Mouse (Mus musculus) adrenal gland, postnatal 10 days (tissue): ENCODE results near the gene Slc8a3. TPM values are rescaled to one million over a fixed set of nuclear protein-coding genes. Genes with fewer than 3 reads are reported as not detected.

Experiments
- DNase-seq: peaks from one replicate; pipeline ENCODE4 v3.0.0; 2021; ENCODE audit warnings: mixed read lengths
- total RNA-seq, 2 experiments: library from RNA; stranded (reverse); gene quantifications; 2 replicates each; pipeline ENCODE4 v1.2.3; 2021

Gene Slc8a3
- total RNA-seq, 2 experiments from 2014 or later: 1.9 to 2.3 TPM

DNA sequence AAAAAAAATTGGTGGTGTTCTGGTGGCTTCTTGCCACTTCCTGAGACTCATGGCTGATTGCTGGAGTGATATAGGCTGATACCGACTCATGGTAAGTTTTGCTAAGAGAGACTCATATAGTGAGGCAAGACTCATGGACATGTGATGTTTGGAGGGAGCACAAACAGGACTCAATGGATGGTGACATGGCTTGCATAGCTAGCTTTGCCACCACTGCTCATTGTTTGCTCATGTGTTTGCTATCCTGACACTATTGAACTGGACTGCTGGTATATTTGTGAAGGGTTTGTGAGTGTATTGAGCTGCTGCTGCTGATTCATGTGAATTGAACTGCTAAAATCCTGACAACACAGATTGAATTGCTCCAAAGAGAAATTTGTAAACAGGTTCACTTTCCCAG is 95.8 kb downstream of the Slc8a3 start:
- no peak for DNase-seq

DNA sequence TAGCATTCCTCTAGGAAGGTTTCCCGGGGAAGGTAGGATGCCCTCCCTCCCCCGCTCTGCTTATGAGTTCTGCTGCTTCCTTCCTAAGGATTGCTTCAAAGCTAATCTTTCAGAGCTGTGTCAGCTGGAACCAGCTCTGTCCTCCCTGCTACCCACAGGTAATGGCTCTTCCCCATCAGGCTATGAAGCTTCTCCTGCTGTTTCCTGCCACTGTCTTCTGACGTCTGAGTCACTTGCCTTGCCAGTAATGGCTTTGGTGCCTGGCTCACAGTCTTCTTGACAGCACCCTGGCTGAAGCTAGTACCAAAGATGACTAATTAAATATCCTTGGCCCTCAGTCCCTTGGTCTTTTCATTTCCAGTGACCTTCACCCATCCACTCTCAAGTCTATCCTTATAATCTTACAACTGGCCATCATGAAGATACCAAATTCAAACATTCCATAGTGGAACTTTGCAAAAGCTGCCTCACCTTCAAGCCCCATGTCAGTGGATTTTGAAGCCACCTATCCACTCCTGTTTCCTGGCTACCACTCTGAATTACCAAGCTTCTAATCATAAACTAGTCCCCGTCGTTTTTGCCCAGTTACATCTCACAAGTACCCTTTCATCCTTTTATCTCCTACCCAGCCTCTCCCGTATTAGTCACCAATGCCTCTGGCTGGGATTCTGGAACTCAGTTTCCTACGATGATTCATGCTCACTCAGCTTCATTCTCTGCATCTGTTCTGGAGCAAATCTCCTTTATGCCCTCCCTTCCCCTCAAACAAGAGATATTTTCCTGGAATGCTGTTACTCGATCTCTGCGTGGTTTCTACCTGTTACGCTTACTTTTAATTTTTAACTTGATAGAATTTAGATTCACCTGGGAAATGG is 97.3 kb downstream of the Slc8a3 start:
- no peak for DNase-seq

DNA sequence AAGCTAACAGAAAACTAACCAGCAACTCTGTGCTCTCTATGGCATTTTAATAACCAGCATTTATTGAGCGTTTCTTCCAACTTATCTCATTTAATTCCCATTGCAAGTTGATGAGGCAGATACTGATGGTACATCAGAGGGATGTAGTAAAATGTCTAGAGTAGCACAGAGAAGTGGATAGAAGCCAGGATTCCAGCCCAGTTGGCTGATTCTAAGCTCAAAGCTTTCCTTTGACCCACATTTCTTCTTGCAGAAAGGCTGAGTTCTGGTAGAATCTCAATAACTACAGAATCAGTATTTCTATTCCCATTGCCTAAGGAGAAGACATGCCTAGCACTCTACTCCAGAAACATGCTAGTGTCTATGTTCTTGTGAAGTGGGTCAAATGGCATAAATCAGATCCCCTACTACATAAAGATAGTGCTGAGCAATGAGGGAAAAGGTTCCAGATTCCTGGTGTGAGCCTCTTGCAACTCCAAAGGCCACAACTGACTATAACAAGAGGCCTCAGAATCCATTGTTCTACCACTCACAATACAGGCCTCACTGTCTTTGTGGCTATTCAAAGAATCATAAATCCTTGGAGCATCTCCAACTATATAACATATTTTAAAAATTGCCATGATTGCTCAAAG is 99.1 kb downstream of the Slc8a3 start:
- no peak for DNase-seq

- DNase-seq: no peak
Observed at GRCm38 (mm10) chr12:81227767-81228460, 105.1 kb downstream of the Slc8a3 start.

DNA sequence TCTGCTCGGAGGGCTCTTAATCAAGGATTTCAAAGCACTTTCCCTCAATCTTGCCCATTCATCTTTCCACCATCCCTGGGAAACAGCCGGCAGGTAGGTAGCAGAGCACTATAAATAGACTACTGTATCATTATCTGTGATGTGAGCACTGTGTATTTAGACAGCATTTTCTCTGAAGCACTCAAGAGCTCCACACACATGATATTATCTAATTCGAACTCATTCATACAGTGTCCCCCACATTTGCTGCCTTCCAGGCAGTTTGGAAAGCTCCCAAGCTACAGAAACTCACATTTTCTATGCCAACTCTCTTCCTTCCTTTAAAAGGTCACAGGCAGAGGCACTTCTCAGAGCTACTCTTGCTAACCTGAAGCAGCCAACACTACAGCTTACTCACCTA is 106.4 kb downstream of the Slc8a3 start:
- no peak for DNase-seq

GRCm38 (mm10) chr12:81225966-81226577 is 106.9 kb downstream of the Slc8a3 start:
- no peak for DNase-seq

DNA sequence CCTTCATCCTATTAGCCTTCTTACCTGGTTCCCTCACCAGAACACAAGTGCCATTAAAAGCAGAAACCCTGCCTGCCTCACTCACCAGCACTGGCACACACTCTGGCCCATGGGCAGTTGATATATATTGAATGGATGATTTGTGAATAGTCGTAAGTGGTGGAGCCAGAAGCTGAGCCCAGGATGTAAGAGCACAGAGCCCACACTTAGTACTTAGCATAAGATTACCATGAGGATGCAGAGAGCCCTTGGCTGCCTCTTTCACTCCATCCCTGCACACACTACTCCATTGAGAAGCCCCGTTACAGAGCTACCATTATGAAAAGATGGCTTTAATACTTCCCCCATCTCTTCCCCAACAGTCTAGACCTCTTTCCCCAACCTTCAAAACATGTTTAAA is 108.1 kb downstream of the Slc8a3 start:
- DNase-seq: no peak

- DNase-seq: no peak
Observed at GRCm38 (mm10) chr12:81223276-81223675, 109.7 kb downstream of the Slc8a3 start.

DNA sequence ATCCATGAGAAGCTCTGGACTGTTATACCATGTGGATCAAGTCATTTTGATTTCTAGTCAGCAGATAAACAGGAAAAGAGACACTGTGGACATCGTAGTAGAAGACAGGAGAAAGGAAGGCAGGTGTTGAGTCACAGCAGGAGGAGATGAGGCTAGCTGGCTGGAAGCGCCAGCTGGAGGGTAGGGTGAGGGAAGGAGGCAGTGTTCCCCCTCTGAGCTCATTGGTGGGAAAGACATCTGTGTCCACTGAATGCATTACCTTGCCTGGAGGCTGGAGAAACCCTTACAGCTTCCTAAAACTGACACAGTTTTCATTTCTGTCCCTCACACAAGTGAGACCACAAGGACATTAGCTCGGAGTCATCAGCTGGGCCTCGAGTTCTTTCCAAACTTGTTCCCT is 113.6 kb downstream of the Slc8a3 start:
- DNase-seq: no peak

GRCm38 (mm10) chr12:81208559-81208958 is 124.4 kb downstream of the Slc8a3 start:
- no peak for DNase-seq

- DNase-seq: peak; percentile 80
Observed at GRCm38 (mm10) chr12:81205619-81206560, 127.1 kb downstream of the Slc8a3 start.

DNA sequence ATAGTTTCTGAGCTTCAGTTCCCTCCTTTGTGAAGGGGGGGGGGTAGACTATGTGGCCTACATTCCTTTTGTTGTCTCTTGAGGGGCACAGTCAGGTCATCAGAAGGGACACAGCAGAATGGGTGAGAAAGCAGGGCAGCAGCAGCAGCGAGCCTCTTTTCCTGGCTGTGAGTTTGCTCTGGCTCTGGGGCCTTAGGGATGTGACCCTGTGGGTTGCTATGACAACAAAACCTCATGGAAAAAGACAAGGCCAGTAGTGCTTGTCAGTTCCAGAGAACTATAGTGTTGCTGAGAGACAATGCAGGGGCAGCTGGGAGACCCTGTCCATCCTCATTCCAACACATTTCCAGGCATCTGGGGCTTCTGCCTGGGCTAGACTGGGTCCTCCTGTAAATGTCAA is 129.8 kb downstream of the Slc8a3 start:
- peak; percentile 17 for DNase-seq

DNA sequence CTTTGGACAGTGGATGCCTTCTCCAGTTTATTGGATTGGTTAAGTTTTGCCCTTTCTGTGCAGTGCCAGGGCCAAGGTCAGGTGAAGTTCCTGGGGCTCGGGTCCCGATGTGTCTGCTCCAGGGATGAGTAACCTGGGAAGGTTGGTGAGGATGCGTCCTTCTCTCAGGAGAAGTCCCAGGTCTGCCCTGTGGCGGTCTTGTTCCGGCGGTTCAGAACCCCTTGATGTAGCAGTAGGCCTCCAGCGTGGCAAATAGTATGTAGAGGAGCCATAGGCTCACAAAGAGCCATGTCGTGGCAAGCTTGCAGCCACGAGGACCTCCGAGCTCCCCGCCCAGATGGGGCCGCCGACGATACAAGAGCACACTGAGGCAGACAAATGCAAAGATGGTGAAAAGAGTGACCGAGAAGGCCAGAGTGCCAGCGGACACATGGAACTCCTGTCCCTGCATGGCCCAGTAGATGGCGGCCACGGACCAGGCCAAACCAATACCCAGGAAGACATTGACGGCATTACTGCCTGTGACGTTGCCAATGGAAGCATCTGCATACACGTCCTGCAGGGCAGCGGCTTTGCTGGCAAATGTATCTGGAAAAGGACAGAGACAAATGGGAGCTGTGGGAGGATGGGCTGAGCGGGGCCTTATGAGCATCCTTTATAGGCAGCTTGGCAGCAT is 133.6 kb downstream of the Slc8a3 start:
- DNase-seq: peak; percentile 82

- DNase-seq: no peak
Observed at GRCm38 (mm10) chr12:81197468-81198075, 135.4 kb downstream of the Slc8a3 start.

- DNase-seq: no peak
Observed at GRCm38 (mm10) chr12:81193968-81194367, 139.0 kb downstream of the Slc8a3 start.

- peak; percentile 14 for DNase-seq
Observed at GRCm38 (mm10) chr12:81189636-81190035, 143.3 kb downstream of the Slc8a3 start.

DNA sequence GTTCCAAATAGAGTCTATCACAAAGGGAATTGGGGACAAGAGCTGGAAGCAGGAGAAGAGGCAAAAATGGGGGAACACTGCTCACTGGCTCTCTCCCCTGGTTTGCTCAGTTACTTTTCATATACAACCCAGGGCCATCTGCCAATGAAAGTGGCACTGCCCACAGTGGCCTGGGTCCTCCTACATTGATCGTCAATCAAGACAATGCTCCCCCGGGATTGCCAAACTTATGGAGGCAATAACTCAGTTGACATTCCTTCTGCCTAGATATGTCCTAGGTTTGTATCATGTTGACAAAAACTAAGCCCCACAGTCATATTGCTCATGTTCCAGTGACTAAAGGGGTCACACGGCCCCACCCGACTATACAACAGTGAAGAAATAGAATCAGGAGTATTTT is 144.0 kb downstream of the Slc8a3 start:
- no peak for DNase-seq

DNA sequence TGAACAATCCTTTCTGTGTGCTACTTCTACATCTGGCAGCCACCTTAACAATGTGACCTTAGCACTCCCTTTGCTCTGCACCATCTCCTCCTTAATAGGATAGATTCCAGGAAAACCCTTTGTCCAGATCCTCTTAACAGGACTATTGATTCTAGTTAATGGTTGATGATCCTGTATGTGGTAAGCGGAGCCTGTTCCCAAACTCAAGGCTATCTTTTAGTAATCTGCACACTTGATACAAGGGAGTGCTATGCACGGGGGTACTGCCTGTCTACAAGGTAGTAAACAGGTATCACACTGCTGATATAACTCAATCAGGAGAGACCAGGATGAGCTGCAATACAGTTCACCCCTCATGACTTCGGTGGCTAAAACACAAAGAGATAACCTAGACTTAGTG is 144.6 kb downstream of the Slc8a3 start:
- no peak for DNase-seq

GRCm38 (mm10) chr12:81186668-81187067 is 146.3 kb downstream of the Slc8a3 start:
- no peak for DNase-seq

- DNase-seq: no peak
Observed at GRCm38 (mm10) chr12:81186081-81186480, 146.9 kb downstream of the Slc8a3 start.
